Mouse (Mus musculus) layer of hippocampus, postnatal 10 days (tissue): ENCODE data around the gene Pim3. TPM values are rescaled to one million over a fixed set of nuclear protein-coding genes. Genes with fewer than 3 reads are reported as not detected.
"Not testable (repeated sequence)": the region's sequence is repeated elsewhere in the genome, so short reads cannot be mapped to it uniquely, and the experiment has no call there.

Source experiments
- DNase-seq, 2 experiments: peaks; one replicate each; pipeline ENCODE4 v3.0.0; 2021; ENCODE audit warnings: low spot score in 2 of 2
- long read RNA-seq: library from polyadenylated mRNA; stranded (forward); transcript quantifications from one replicate; pipeline ENCODE4 v2.0.0, GENCODE M21; 2023
- total RNA-seq, 2 experiments: library from RNA; stranded (reverse); gene quantifications; 2 replicates each; pipeline ENCODE4 v1.2.3; 2021

Gene Pim3
- total RNA-seq = 10 to 100 TPM; 35.7 to 39.5 TPM
- long read RNA-seq, transcript Pim3-201 (6 exons, 2,427 nt) = major isoform, 74 of 79 reads
- long read RNA-seq, partial matches to known transcripts = 3 of 79 reads
- long read RNA-seq, other reads (novel, unspliced or antisense) = 2 of 79 reads

GRCm38 (mm10) chr15:88861772-88862622 lies at the start of gene Pim3:
TSS of gene Pim3 (plus strand) at chr15:88862186.
- peak; percentile 95 to 97 for DNase-seq

GRCm38 (mm10) chr15:88813262-88813661 lies 48.7 kb upstream of the Pim3 start:
- no peak for DNase-seq

- DNase-seq = not testable (repeated sequence)
Observed at GRCm38 (mm10) chr15:88813873-88814272, 48.1 kb upstream of the Pim3 start.

- no peak for DNase-seq
Observed at GRCm38 (mm10) chr15:88814411-88815047, 47.5 kb upstream of the Pim3 start.

- no peak for DNase-seq
Observed at GRCm38 (mm10) chr15:88815196-88815700, 46.7 kb upstream of the Pim3 start.

- peak; percentile 98 to 99 for DNase-seq
Observed at GRCm38 (mm10) chr15:88819026-88819905, 42.7 kb upstream of the Pim3 start, which contains the start of the genes Alg12 and Creld2. TSS of gene Alg12 (minus strand) at chr15:88819318. TSS of gene Creld2 (plus strand) at chr15:88819646.

- DNase-seq = no peak
Observed at GRCm38 (mm10) chr15:88819906-88820303, 42.1 kb upstream of the Pim3 start.

GRCm38 (mm10) chr15:88821403-88821802 lies 40.6 kb upstream of the Pim3 start:
- no peak for DNase-seq

- no peak for DNase-seq
Observed at GRCm38 (mm10) chr15:88822513-88822912, 39.5 kb upstream of the Pim3 start.

- DNase-seq = no peak
Observed at GRCm38 (mm10) chr15:88823376-88823775, 38.6 kb upstream of the Pim3 start.

GRCm38 (mm10) chr15:88827466-88827865 lies 34.5 kb upstream of the Pim3 start:
- no peak for DNase-seq

- DNase-seq = peak; percentile 69 to 70
Observed at GRCm38 (mm10) chr15:88827991-88828799, 33.8 kb upstream of the Pim3 start.

GRCm38 (mm10) chr15:88828800-88829705 lies 32.9 kb upstream of the Pim3 start:
- DNase-seq = peak; percentile 93 to 94

- DNase-seq = no peak
Observed at GRCm38 (mm10) chr15:88829791-88830440, 32.1 kb upstream of the Pim3 start.

GRCm38 (mm10) chr15:88830696-88831095 lies 31.3 kb upstream of the Pim3 start:
- DNase-seq = no peak

- DNase-seq = no peak
Observed at GRCm38 (mm10) chr15:88831482-88831881, 30.5 kb upstream of the Pim3 start.

- DNase-seq = no peak
Observed at GRCm38 (mm10) chr15:88832536-88832935, 29.4 kb upstream of the Pim3 start.

- no peak for DNase-seq
Observed at GRCm38 (mm10) chr15:88836031-88836430, 26.0 kb upstream of the Pim3 start.
